Mouse (Mus musculus) liver, embryonic 15.5 days (tissue): ENCODE results near the gene Olfr64. TPM values are rescaled to one million over a fixed set of nuclear protein-coding genes. Genes with fewer than 3 reads are reported as not detected.

ENCODE experiments used
- polyA plus RNA-seq: library from polyadenylated mRNA; unstranded; fragments of >200 nt; fragmentation: Nextera tagmentation; extraction: Ambion mirVana; gene quantifications from 2 replicates; pipeline ENCODE4 v1.2.1, GENCODE M21; 2015

The Olfr64 gene
- polyA plus RNA-seq, 1 experiment from 2014 or later: not detected

Other genes with a start within 250 kb of the Olfr64 start
- gene Olfr623, start 230.8 kb downstream of the Olfr64 start, polyA plus RNA-seq: not detected in 2 replicates
- 0.02 TPM in 2 replicates for gene Olfr624, start 223.3 kb downstream of the Olfr64 start, polyA plus RNA-seq
- not detected in 2 replicates for gene Olfr625-ps1, start 211.8 kb downstream of the Olfr64 start, polyA plus RNA-seq
- not detected in 2 replicates for gene Olfr243, start 179.8 kb downstream of the Olfr64 start, polyA plus RNA-seq
- not detected in 2 replicates for gene Olfr628, start 164.1 kb downstream of the Olfr64 start, polyA plus RNA-seq
- gene Olfr629, start 149.5 kb downstream of the Olfr64 start, polyA plus RNA-seq: 0.08 TPM in 1 of 2 replicates, not detected in the other
- not detected in 2 replicates for gene Olfr630, start 137.2 kb downstream of the Olfr64 start, polyA plus RNA-seq
- not detected in 2 replicates for gene Olfr69, start 122.9 kb downstream of the Olfr64 start, polyA plus RNA-seq
- not detected in 2 replicates for gene Olfr68, start 114.8 kb downstream of the Olfr64 start, polyA plus RNA-seq
- gene Olfr67, start 102.7 kb downstream of the Olfr64 start, polyA plus RNA-seq: not detected in 2 replicates
- 48,050 and 52,773 TPM in 2 replicates for gene Hbb-bt, start 80.5 kb downstream of the Olfr64 start, polyA plus RNA-seq
- gene Hbb-bs, start 66.4 kb downstream of the Olfr64 start, polyA plus RNA-seq: 116,188 and 122,775 TPM in 2 replicates
- gene Hbb-bh2, start 54.0 kb downstream of the Olfr64 start, polyA plus RNA-seq: not detected in 2 replicates
- 44.8 and 64.6 TPM in 2 replicates for gene Hbb-bh1, start 51.3 kb downstream of the Olfr64 start, polyA plus RNA-seq
- gene Hbb-y, start 41.3 kb downstream of the Olfr64 start, polyA plus RNA-seq: 304 and 542 TPM in 2 replicates
- 0.13 TPM in 1 of 2 replicates, not detected in the other for gene Olfr66, start 8.2 kb downstream of the Olfr64 start, polyA plus RNA-seq
- gene Olfr65, start 9.0 kb upstream of the Olfr64 start, polyA plus RNA-seq: not detected in 2 replicates
- gene Olfr631, start 34.3 kb upstream of the Olfr64 start, polyA plus RNA-seq: 0.20 and 0.48 TPM in 2 replicates
- gene Olfr632, start 39.9 kb upstream of the Olfr64 start, polyA plus RNA-seq: 0.16 and 0.23 TPM in 2 replicates
- 0.02 TPM in 1 of 2 replicates, not detected in the other for gene Olfr633, start 50.0 kb upstream of the Olfr64 start, polyA plus RNA-seq
- not detected in 2 replicates for gene Olfr635, start 76.7 kb upstream of the Olfr64 start, polyA plus RNA-seq
- gene Olfr638, start 104.3 kb upstream of the Olfr64 start, polyA plus RNA-seq: not detected in 2 replicates
- not detected in 2 replicates for gene Olfr639, start 122.8 kb upstream of the Olfr64 start, polyA plus RNA-seq
- gene Olfr640, start 131.1 kb upstream of the Olfr64 start, polyA plus RNA-seq: not detected in 2 replicates
- not detected in 2 replicates for gene Olfr641, start 141.0 kb upstream of the Olfr64 start, polyA plus RNA-seq
- gene Olfr642, start 158.2 kb upstream of the Olfr64 start, polyA plus RNA-seq: not detected in 2 replicates
- not detected in 2 replicates for gene 4930516K23Rik, start 167.0 kb upstream of the Olfr64 start, polyA plus RNA-seq
- gene Olfr644, start 177.4 kb upstream of the Olfr64 start, polyA plus RNA-seq: not detected in 2 replicates
- gene Olfr645, start 191.0 kb upstream of the Olfr64 start, polyA plus RNA-seq: not detected in 2 replicates
- not detected in 2 replicates for gene Olfr646, start 210.4 kb upstream of the Olfr64 start, polyA plus RNA-seq
- gene Ubqln5, start 235.3 kb upstream of the Olfr64 start, polyA plus RNA-seq: not detected in 2 replicates
- gene Olfr643, start 242.9 kb upstream of the Olfr64 start, polyA plus RNA-seq: not detected in 2 replicates
- gene Ubqln3, start 248.8 kb upstream of the Olfr64 start, polyA plus RNA-seq: not detected in 2 replicates